Mouse (Mus musculus) liver, embryonic 14.5 days (tissue): Measurements from ENCODE around the gene Phkg2. TPM values are rescaled to one million over a fixed set of nuclear protein-coding genes. Genes with fewer than 3 reads are reported as not detected.

Source experiments
- ATAC-seq: fragments of 200-750 bp; cut with Nextera tagmentation; 2 replicates; pipeline ENCODE4 v1.8.0; 2017; ENCODE audit warnings: moderate number of reproducible peaks, mild to moderate bottlenecking, moderate library complexity; ENCODE audit not compliant: insufficient read depth
- DNase-seq, 3 experiments: peaks; one replicate each; pipeline ENCODE4 v3.0.0-alpha.2; 2012 to 2013; ENCODE audit warnings: low read depth in 3 of 3, low spot score in 3 of 3
- H3K27ac ChIP-seq: fragments of 300-500 bp; sonication (generic); 2 replicates; pipeline ENCODE4 v1.5.1; 2014; ENCODE audit warnings: moderate library complexity, mild to moderate bottlenecking, control low read depth, inconsistent platforms
- H3K27me3 ChIP-seq: fragments of 300-500 bp; sonication (generic); 2 replicates; pipeline ENCODE4 v1.6.1; 2014; ENCODE audit warnings: mild to moderate bottlenecking, low read length, moderate library complexity; ENCODE audit not compliant: control insufficient read depth, insufficient read depth
- H3K36me3 ChIP-seq: fragments of 300-500 bp; sonication (generic); replicated peaks from 2 replicates; pipeline ENCODE4 v1.6.1; 2014; ENCODE audit warnings: low read depth; ENCODE audit not compliant: control insufficient read depth, insufficient read depth
- H3K4me1 ChIP-seq, 2 experiments: fragments of 200-500 bp in 1 of 2; fragments of 300-500 bp in 1 of 2; sonication (generic) in 1 of 2; replicated peaks; 2 replicates each; pipeline ENCODE4 v1.6.1; 2012 to 2014; ENCODE audit warnings: antibody characterized with exemption in 1 of 2, inconsistent platforms in 1 of 2, low read length in 1 of 2; ENCODE audit not compliant: control insufficient read depth in 2 of 2, insufficient read depth in 2 of 2
- H3K4me2 ChIP-seq: fragments of 300-500 bp; sonication (generic); 2 replicates; pipeline ENCODE4 v1.6.1; 2014; ENCODE audit warnings: low read depth, mild to moderate bottlenecking, control low read depth, moderate library complexity
- H3K4me3 ChIP-seq, 2 experiments: fragments of 200-500 bp in 1 of 2; fragments of 300-500 bp in 1 of 2; sonication (generic) in 1 of 2; 2 replicates each; pipeline ENCODE4 v1.5.1; 2012 to 2014; ENCODE audit warnings: low read depth in 2 of 2, low read length in 2 of 2, mild to moderate bottlenecking in 2 of 2, control low read depth in 1 of 2, inconsistent platforms in 1 of 2, moderate library complexity in 1 of 2; ENCODE audit not compliant: insufficient read depth in 1 of 2
- H3K9ac ChIP-seq: fragments of 300-500 bp; sonication (generic); replicated peaks from 2 replicates; pipeline ENCODE4 v1.6.1; 2014; ENCODE audit warnings: mild to moderate bottlenecking, control low read depth, moderate library complexity
- H3K9me3 ChIP-seq: fragments of 300-500 bp; sonication (generic); 2 replicates; pipeline ENCODE4 v1.6.1; 2016; ENCODE audit warnings: low read length, mixed read lengths; ENCODE audit not compliant: control insufficient read depth
- CTCF ChIP-seq: IDR thresholded peaks from 2 replicates; pipeline ENCODE4 v1.5.1; 2016; ENCODE audit warnings: antibody characterized with exemption, low read depth, control low read depth
- EP300 ChIP-seq: IDR thresholded peaks from 2 replicates; pipeline ENCODE4 v1.6.1; 2016; ENCODE audit warnings: antibody characterized with exemption, low read depth
- WGBS: fragments of 180-500 bp; shearing (Covaris S2); extraction: QIAGEN DNeasy Blood & Tissue Kit; methylation state at CpG from one replicate; pipeline ENCODE4 v1.1.7; 2014; ENCODE audit not compliant: insufficient replicate concordance; 5-methylcytosine and 5-hydroxymethylcytosine counted together
- polyA plus RNA-seq, 2 experiments: library from polyadenylated mRNA; depleted of rRNA in 1 of 2; stranded (reverse) in 1 of 2; unstranded in 1 of 2; fragments of >200 nt; fragmentation: Nextera tagmentation in 1 of 2; extraction: Ambion mirVana in 1 of 2; gene quantifications; 2 replicates each; pipeline versions ENCODE4 v1.2.1 to v1.2.3; 2012 to 2014

Phkg2 gene
- polyA plus RNA-seq (2012; rRNA removed): 24.9 and 27.3 TPM in 2 replicates
- 18.5 and 21.7 TPM in 2 replicates for polyA plus RNA-seq (2014; fragmentation: Nextera tagmentation; extraction: Ambion mirVana)

- H3K27me3 ChIP-seq: no peaks in the 10 kb centered on the region
- DNase-seq (peak; percentile 98 to 99 (median 98)), ATAC-seq (peak; percentile 98)
- peak within 1 kb of the TSS; percentile 96 for H3K4me2 ChIP-seq
- under 1% methylated on average over 17 of the region's 17 CpGs for WGBS
- peak within 1 kb of the TSS; percentile 90 to 92 for H3K4me3 ChIP-seq
- peak within 1 kb of the TSS; percentile 95 for H3K9ac ChIP-seq
- peak within 1 kb of the TSS; percentile 55 for H3K27ac ChIP-seq
- H3K4me1 ChIP-seq: peaks cover 8 to 11% of the 10 kb centered on the region in 2 experiments
- H3K9me3 ChIP-seq: no peaks in the 10 kb centered on the region
- no peak for TF ChIP-seq CTCF
- no peak for TF ChIP-seq EP300
- H3K36me3 ChIP-seq: no peaks in the 10 kb centered on the region
Measured at GRCm38 (mm10) chr7:127572895-127573471, at the start of gene Phkg2. Gene Phkg2, plus strand, starts transcription at chr7:127573340.

- 92% methylated on average over 3 of the region's 3 CpGs for WGBS
- no peak for ATAC-seq
- no peak for TF ChIP-seq EP300
- no peak for TF ChIP-seq CTCF
- no peak for DNase-seq
- Histone ChIP-seq H3K9ac (no peak overlapping the region), H3K9me3 (no peaks in the 10 kb centered on the region), H3K4me3 (no peak overlapping the region), H3K4me1 (no peaks in the 10 kb centered on the region), H3K4me2 (no peak overlapping the region), H3K36me3 (peaks cover 92% of the 10 kb centered on the region), H3K27ac (no peak overlapping the region), H3K27me3 (no peaks in the 10 kb centered on the region)
Measured at GRCm38 (mm10) chr7:127541671-127542070, 31.5 kb upstream of the Phkg2 start.

GRCm38 (mm10) chr7:127549116-127549835, 23.9 kb upstream of the Phkg2 start:
- Histone ChIP-seq H3K27me3 (no peaks in the 10 kb centered on the region), H3K4me2 (no peak overlapping the region), H3K27ac (no peak overlapping the region), H3K4me3 (no peak overlapping the region), H3K36me3 (peaks cover 75% of the 10 kb centered on the region), H3K9ac (no peak overlapping the region), H3K9me3 (no peaks in the 10 kb centered on the region), H3K4me1 (no peaks in the 10 kb centered on the region)
- DNase-seq (no peak), ATAC-seq (no peak)
- TF ChIP-seq CTCF (no peak), EP300 (no peak)
- WGBS: 88% methylated on average over 15 of the region's 15 CpGs

- no peak for ATAC-seq
- TF ChIP-seq EP300: no peak
- no peak for TF ChIP-seq CTCF
- DNase-seq: no peak
Measured at GRCm38 (mm10) chr7:127551558-127551957, 21.6 kb upstream of the Phkg2 start.

GRCm38 (mm10) chr7:127560580-127560979, 12.6 kb upstream of the Phkg2 start:
- H3K4me2 ChIP-seq: no peak overlapping the region
- no peaks in the 10 kb centered on the region for H3K4me1 ChIP-seq
- no peaks in the 10 kb centered on the region for H3K9me3 ChIP-seq
- DNase-seq (no peak), ATAC-seq (no peak)
- no peak overlapping the region for H3K9ac ChIP-seq
- H3K27me3 ChIP-seq: no peaks in the 10 kb centered on the region
- no peak overlapping the region for H3K4me3 ChIP-seq
- H3K27ac ChIP-seq: no peak overlapping the region
- TF ChIP-seq EP300 (no peak), CTCF (no peak)
- 87% methylated on average over 11 of the region's 11 CpGs for WGBS
- H3K36me3 ChIP-seq: peaks cover 54% of the 10 kb centered on the region

More at GRCm38 (mm10) chr7:127551558-127551957, 21.6 kb upstream of the Phkg2 start:
- 94% methylated on average over 8 of the region's 8 CpGs for WGBS
- Histone ChIP-seq H3K27me3 (no peaks in the 10 kb centered on the region), H3K4me3 (no peak overlapping the region), H3K27ac (no peak overlapping the region), H3K9me3 (no peaks in the 10 kb centered on the region), H3K4me2 (no peak overlapping the region), H3K36me3 (peaks cover 72% of the 10 kb centered on the region), H3K9ac (no peak overlapping the region), H3K4me1 (no peaks in the 10 kb centered on the region)
